Mouse (Mus musculus) heart, adult 2 months (tissue): ENCODE measurements around the gene Ddx3x. TPM values are rescaled to one million over a fixed set of nuclear protein-coding genes. Genes with fewer than 3 reads are reported as not detected.
"Not testable (repeated sequence)": the region's sequence is repeated elsewhere in the genome, so short reads cannot be mapped to it uniquely, and the experiment has no call there.

Experiments used
- DNase-seq, 2 experiments: peaks; one replicate each; pipeline ENCODE4 v3.0.0; 2021
- H3K27ac ChIP-seq: fragments of 200-600 bp; 2 replicates; pipeline ENCODE4 v1.8.1; 2022
- H3K27me3 ChIP-seq: fragments of 200-500 bp; 2 replicates; pipeline ENCODE4 v1.6.1; 2012; ENCODE audit warnings: mild to moderate bottlenecking, low read length, inconsistent platforms, mixed read lengths; ENCODE audit not compliant: control insufficient read depth, insufficient read depth
- H3K36me3 ChIP-seq: fragments of 200-500 bp; 2 replicates; pipeline ENCODE4 v1.6.1; 2012; ENCODE audit warnings: low read length, inconsistent platforms; ENCODE audit not compliant: control insufficient read depth, insufficient read depth
- H3K4me1 ChIP-seq: fragments of 200-500 bp; 2 replicates; pipeline ENCODE4 v1.6.1; 2011; ENCODE audit warnings: low read length; ENCODE audit not compliant: control insufficient read depth, insufficient read depth
- H3K4me3 ChIP-seq: fragments of 200-600 bp; 2 replicates; pipeline ENCODE4 v1.8.1; 2022
- H3K79me2 ChIP-seq: fragments of 200-500 bp; replicated peaks from 2 replicates; pipeline ENCODE4 v1.6.1; 2012; ENCODE audit warnings: mild to moderate bottlenecking, inconsistent platforms, low read length, moderate library complexity, mixed read lengths; ENCODE audit not compliant: control insufficient read depth, insufficient read depth
- H3K9ac ChIP-seq: fragments of 200-500 bp; 2 replicates; pipeline ENCODE4 v1.6.1; 2012; ENCODE audit warnings: low read depth, mild to moderate bottlenecking, control low read depth, inconsistent platforms, low read length, mixed read lengths
- CTCF ChIP-seq: fragments of 200-600 bp; IDR thresholded peaks from 2 replicates; pipeline ENCODE4 v1.8.1; 2022; ENCODE audit warnings: antibody characterized with exemption, mild to moderate bottlenecking, moderate library complexity
- EP300 ChIP-seq: fragments of 200-500 bp; IDR thresholded peaks from 2 replicates; pipeline ENCODE4 v1.6.1; 2011; ENCODE audit warnings: low read depth, low read length, control low read depth; ENCODE audit not compliant: insufficient read depth
- POLR2A ChIP-seq: fragments of 200-500 bp; IDR thresholded peaks from 2 replicates; pipeline ENCODE4 v1.6.1; 2011; ENCODE audit warnings: mild to moderate bottlenecking, low read depth, low read length, control low read depth; ENCODE audit not compliant: insufficient read depth
- WGBS: fragments of 180-500 bp; shearing (Covaris S2); methylation state at CpG from one replicate; pipeline ENCODE4 v1.1.7; 2018; 5-methylcytosine and 5-hydroxymethylcytosine counted together
- intact Hi-C: fragments of 180-260 bp; cut with DNase I; formaldehyde crosslinking; loops from one replicate; pipeline ENCODE4 v1.15.1; 2025
- long read RNA-seq: library from polyadenylated mRNA; stranded (forward); transcript quantifications from one replicate; pipeline ENCODE4 v2.0.0, GENCODE M21; 2021
- polyA plus RNA-seq: library from polyadenylated mRNA; depleted of rRNA; stranded (reverse); fragments of >200 nt; gene quantifications from 2 replicates; pipeline ENCODE4 v1.2.3, GENCODE M21; 2012; rRNA removed
- total RNA-seq, 2 experiments: library from RNA; stranded (reverse); gene quantifications; 2 replicates each; pipeline ENCODE4 v1.2.3; 2021

Ddx3x gene
- total RNA-seq (100 to 1,000 TPM; 142 to 176 TPM), polyA plus RNA-seq (21.9 and 57.2 TPM in 2 replicates)
- long read RNA-seq, full-length matches to known transcripts = 2 of 24 reads
- long read RNA-seq, partial matches to known transcripts = 22 of 24 reads
- long read RNA-seq, other reads (novel, unspliced or antisense) = 0 of 24 reads

DNA sequence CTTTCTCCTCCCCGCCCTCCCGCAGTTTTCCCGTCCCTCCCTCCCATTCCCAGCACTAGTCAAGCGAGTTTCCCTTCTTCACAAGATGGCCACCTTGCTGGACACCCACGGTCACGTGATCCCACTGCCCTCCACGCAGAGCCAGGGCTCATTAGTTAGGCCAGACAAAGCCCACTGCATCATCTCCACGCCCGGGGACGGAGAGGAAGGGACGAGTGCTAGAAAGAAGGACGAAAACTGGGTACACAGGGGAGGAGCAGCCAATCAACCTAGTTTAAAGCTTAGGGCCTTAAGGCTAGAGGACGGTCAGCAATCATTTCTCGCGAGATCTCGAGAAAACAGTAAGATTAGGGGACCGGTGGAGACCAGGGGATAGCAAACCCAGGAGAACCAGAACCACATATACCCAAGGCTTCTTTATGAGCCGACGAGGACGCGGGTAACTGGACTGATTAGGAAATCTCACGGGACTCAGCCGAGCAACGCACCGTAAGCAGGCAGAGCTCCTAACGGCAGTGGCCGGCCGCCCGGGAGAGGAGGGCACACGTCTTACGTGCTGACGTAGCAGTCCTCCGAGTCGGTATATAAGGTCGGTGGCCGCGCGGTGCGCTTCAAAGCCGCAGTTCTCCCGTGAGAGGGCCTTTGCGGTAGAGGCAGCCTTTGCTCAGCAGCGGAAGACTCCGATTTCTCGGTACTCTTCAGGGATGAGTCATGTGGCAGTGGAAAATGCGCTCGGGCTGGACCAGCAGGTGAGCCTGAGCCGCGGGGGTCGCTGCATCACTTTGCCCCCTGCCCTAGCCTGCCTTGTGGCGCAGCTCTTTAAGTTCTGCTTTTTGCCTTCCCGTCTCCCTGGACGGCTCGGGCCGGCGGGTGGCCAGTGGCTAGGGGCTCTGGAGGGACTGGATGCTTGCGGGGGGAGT lies at the start of gene Ddx3x:
Ddx3x (plus strand) TSS at position 562 of the 920 bp plus-strand sequence.
- intact Hi-C loops = loop anchor here (1.0 to 5.0 kb wide), 8 partner anchors 38 to 518 kb away; partner anchors contain the start of genes Med14 and Usp9x
- H3K4me3 ChIP-seq = peak within 1 kb of the TSS; percentile 99
- DNase-seq = peak; percentile 92 to 95
- peaks cover 13% of the 10 kb centered on the region for H3K36me3 ChIP-seq
- TF ChIP-seq POLR2A (peak; percentile 100), CTCF (peak; percentile 11; the same call in 1 of the 2 replicates), EP300 (peak; percentile 86; the same call in 1 of the 2 replicates)
- peak within 1 kb of the TSS; percentile 100 for H3K27ac ChIP-seq
- no peaks in the 10 kb centered on the region for H3K4me1 ChIP-seq
- peak within 1 kb of the TSS; percentile 92 for H3K9ac ChIP-seq
- no peaks in the 10 kb centered on the region; the same call in 1 of the 2 replicates for H3K79me2 ChIP-seq
- no peaks in the 10 kb centered on the region for H3K27me3 ChIP-seq
- under 1% methylated on average over 57 of the region's 57 CpGs for WGBS

DNA sequence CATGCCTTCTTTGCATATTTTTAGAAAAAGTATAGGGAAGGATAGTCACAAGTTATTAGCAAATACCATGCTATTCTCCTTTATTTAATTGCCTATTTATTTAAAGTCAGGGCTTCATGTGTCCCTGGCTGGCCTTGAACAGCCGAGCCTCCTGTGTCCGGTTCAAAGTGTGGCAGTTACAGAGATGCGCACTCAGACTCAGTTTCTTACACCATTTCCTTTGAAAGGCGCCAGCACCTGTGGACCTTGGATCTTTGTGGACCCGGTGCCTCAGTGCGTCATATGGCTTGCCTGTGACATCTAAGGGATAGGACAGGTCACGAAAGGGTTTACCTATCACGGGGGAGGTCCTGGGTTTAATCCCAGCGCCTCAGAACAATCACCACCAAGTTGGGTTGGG lies 49.5 kb upstream of the Ddx3x start:
- H3K79me2 ChIP-seq = no peaks in the 10 kb centered on the region
- H3K36me3 ChIP-seq = no peaks in the 10 kb centered on the region
- peak overlapping the region; percentile 42 for H3K4me3 ChIP-seq
- TF ChIP-seq POLR2A = no peak
- TF ChIP-seq CTCF = no peak
- no peak for TF ChIP-seq EP300
- H3K27me3 ChIP-seq = no peaks in the 10 kb centered on the region
- H3K4me1 ChIP-seq = peaks cover 2% of the 10 kb centered on the region
- intact Hi-C loops = loop anchor here (2.0 kb wide), 1 partner anchor 230 kb away; no protein-coding TSS in a partner anchor
- DNase-seq = no peak
- no peak overlapping the region for H3K9ac ChIP-seq
- H3K27ac ChIP-seq = peak overlapping the region; percentile 47
- 50% methylated on average over 9 of the region's 9 CpGs for WGBS

DNA sequence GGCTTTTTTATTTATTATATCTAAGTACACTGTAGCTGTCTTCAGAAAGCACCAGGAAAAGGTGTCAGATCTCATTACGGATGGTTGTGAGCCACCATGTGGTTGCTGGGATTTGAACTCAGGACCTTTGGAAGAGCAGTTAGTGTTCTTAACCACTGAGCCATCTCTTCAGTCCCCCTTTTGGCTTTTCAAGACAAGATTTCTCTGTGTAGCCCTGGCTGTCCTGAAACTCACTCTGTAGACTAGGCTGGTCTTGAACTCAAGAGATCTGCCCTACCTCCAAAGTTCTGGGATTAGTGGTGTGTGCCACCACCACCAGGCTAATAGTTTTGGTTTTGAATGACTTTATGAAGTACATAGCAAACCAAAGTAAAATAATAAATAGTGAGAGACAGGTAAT lies 47.9 kb upstream of the Ddx3x start:
- intact Hi-C loops, H3K36me3 ChIP-seq, H3K4me1 ChIP-seq, H3K4me3 ChIP-seq, H3K27me3 ChIP-seq, H3K9ac ChIP-seq, DNase-seq, H3K79me2 ChIP-seq, H3K27ac ChIP-seq: not testable (repeated sequence)
- 75% methylated on average over 1 of the region's 1 CpGs for WGBS

DNA sequence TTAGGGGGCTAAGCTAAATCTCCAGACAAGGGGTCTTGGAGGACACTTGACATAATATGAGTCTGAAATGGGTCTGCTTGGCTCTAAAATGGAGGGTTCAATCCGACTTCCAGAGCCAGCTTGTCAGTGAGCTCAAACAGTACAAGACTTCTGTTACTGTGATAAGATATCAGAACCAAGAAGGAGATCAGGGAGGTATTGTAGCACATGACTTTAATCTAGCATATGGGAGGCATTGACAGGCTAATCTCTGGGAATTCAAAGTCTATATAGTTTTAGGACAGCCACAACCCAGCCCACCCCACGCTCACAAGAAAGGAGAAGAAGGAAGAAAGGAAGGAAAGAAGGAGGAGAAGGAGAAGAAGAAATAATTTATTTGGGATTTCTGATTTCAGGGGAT lies 47.1 kb upstream of the Ddx3x start:
- intact Hi-C loops = no loop called here
- no peaks in the 10 kb centered on the region for H3K27me3 ChIP-seq

DNA sequence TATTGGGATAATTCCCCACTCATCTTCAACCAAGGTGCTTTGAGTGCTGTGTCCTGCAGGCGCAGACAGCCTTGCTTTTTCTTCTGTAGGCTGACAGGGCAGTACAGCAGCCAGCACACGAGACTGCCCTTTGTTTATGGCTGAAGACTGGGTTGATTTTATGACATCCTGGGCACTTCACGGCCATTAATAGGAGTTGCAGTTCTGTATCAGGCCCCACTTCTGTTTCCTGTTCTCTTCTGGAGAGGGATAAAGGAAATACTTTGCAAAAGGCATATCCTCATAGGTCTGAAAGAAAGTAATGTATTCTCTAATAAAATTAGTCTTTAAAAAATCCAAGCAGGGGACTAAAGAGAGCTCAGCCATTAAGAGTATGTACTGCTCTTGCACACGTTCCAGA lies 46.1 kb upstream of the Ddx3x start:
- Histone ChIP-seq H3K4me3 (no peak overlapping the region), H3K27me3 (no peaks in the 10 kb centered on the region), H3K9ac (no peak overlapping the region), H3K79me2 (no peaks in the 10 kb centered on the region), H3K4me1 (peaks cover 2% of the 10 kb centered on the region), H3K27ac (no peak overlapping the region), H3K36me3 (no peaks in the 10 kb centered on the region)
- 46% methylated on average over 4 of the region's 4 CpGs for WGBS
- intact Hi-C loops = no loop called here
- DNase-seq = no peak
- TF ChIP-seq POLR2A (no peak), EP300 (no peak), CTCF (no peak)

More for the DNA sequence above, 47.1 kb upstream of the Ddx3x start:
- H3K4me3 ChIP-seq = no peak overlapping the region
- peaks cover 2% of the 10 kb centered on the region for H3K4me1 ChIP-seq
- no peak for DNase-seq
- 57% methylated on average over 2 of the region's 2 CpGs for WGBS
- no peak overlapping the region for H3K9ac ChIP-seq
- H3K79me2 ChIP-seq = no peaks in the 10 kb centered on the region
- TF ChIP-seq CTCF = no peak
- TF ChIP-seq EP300 = no peak
- no peak for TF ChIP-seq POLR2A
- H3K27ac ChIP-seq = no peak overlapping the region
- no peaks in the 10 kb centered on the region for H3K36me3 ChIP-seq

DNA sequence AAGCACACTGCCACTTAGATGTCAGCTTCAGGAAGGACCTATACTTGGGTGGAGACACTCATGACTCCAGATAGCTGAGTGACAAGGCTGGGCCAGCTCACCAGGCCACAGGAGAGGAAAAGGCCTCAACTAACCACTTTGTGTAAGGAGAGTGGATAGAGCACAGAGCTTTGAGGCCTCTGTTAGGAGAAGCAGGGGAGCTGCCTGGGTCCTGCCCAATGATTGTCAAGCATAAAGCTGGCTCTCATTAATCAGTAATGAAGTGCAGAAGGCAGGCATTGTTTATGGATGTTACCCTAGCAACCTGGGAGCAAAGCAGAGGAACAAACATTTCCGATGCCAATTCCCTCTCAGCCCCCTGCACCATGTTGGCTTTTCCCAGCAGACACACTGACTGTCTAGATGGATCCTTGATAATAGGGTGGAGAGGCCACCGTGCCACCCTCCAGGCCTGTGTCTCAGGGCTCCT lies 44.6 kb upstream of the Ddx3x start:
- no peak for DNase-seq
- H3K36me3 ChIP-seq = no peaks in the 10 kb centered on the region
- no peak for TF ChIP-seq CTCF
- H3K27ac ChIP-seq = no peak overlapping the region
- intact Hi-C loops = no loop called here
- H3K4me3 ChIP-seq = no peak overlapping the region
- 49% methylated on average over 2 of the region's 2 CpGs for WGBS
- no peaks in the 10 kb centered on the region for H3K79me2 ChIP-seq
- no peak overlapping the region for H3K9ac ChIP-seq
- H3K4me1 ChIP-seq = no peaks in the 10 kb centered on the region; the same call in none of the 2 replicates
- H3K27me3 ChIP-seq = no peaks in the 10 kb centered on the region
